Mouse (Mus musculus): ENCODE measurements at regions not wholly inside any gene's neighbourhood (a gene's known extent, or its start where the extent isn't known, plus 50 kb on each side); places are given as distances from the start of the nearest gene placed in this dataset.

DNA sequence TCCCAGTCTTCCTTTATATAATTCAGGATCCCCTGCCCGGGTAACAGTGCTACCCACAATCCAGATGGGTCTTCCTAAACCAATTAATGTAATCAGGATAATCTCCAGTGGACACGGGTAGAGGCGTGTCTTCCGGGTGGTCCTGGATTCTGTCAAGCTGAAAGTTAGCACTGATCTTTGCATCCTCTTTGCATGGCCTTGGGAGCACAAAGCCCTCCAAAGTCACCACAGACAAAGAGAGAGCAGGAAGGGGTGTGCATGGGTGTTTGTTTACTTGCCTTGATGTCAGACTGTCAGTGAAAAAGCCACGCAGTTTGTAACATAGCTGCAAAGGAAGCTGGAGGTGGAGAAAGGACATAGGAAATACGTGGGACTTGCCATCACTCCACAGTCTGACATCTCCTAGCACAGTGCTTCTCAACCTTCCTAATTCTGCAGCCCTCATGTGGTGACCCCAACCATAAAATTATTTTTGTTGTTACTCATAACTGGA lies 208.0 kb downstream of the Rplp1 start:
- peak; percentile 64 for DNase-seq (ENCODE audit: low read depth)

DNA sequence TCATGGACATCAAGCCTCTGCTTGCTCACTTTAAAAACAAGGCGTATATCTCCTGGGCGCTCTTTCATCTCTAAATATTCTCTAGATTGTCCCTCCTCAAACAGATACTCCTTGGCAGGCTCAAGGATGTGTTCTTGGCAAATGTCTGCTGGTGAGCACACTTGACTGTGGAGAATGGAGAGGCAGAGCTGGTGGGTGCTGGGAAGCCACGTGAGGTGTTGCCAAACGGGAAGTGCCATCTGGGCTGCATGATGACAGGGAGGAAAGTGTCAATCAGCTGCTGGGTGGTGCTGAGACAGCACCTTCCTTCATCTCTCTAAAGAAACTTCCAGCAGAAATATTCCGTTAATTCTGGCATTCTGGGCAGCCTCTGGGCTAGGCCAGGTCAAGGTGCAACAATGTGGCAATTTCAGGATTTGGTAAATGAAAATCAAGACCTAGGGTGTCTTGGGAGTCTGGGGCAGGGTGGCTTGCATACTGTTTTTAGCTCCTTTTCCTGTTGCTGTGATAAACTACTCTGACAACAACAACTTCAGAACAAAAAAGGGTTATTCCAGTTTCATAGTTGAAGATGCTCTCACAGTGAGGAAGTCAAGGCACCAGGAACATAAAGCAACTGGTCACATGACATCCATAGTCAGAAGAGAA lies 208.6 kb downstream of the Rplp1 start:
- peak; percentile 61 for DNase-seq (ENCODE audit: low read depth)

DNA sequence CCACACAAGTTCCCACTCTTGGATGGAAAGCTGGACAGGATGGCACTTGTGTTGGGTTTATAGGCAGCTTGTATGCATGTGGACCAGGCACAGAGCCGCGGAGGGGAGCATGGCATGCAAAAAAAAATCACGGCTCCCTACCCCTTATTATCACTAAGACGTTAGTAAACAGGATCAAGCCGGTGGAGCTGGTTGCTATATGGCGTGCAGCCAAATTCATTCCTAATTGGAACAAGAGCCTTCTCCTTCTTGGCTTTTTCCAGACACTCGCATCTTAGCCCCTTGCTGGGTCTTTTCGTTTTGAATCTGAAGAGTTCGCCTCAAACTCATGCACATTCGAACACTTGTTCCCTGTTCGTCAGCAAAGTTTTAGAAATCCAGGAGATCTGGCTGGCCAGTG lies 211.0 kb downstream of the Rplp1 start:
- peak; percentile 31 for DNase-seq (ENCODE audit: low read depth)

DNA sequence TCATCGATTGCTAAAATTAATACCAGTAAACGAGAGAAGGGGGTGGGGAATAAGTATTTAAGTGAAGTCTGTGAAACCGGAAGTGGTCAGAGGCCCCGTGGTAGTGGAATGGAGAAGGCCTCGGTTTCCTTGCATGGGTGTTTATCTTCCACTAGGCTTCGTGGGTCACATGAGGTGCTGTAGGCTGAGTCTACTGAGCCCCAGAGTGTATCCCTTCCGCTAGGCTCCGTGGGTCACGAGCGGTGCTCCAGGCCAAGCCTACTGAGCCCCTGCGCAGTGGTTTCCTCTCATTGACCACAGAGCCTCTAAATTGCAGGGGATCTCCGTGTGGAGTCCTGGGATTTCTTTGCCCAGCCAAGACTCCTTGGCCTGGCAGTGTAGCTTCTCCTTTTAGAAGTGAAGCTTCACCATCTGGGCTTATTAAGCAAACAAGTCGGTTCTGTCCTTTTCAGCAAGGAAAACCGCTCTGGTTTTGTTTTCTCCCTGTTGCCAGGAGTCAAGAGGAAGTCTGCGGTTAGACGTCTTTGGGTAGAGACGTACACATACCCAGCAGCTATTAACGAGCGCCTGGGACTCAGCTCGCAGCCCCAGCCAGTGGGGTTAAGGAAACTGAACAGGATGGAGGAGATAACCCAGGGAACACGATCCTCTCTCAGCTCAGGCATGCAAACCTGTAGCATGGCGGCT lies 211.9 kb downstream of the Rplp1 start:
- peak; percentile 88 for DNase-seq (ENCODE audit: low read depth)

DNA sequence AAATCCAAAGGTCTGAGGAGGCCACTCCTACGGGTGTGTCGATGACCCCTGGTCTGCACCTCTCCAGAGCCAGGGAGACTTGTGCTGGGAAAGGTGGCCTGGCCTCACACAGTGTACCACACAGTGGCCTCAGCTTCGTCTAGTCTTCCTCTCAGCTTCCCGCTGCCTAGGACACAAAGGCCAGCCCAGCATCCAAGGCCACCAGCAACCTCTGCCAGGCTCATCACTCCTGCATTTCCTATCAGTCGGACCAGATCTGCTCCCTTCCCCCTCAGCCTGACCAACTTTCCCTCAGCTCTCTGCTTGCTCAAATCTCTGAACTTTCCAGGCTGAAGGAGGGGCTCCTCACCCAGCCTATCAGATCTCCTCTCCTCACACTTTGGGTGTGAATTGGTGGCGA lies 213.8 kb downstream of the Rplp1 start:
- peak; percentile 23 for DNase-seq (ENCODE audit: low read depth)

DNA sequence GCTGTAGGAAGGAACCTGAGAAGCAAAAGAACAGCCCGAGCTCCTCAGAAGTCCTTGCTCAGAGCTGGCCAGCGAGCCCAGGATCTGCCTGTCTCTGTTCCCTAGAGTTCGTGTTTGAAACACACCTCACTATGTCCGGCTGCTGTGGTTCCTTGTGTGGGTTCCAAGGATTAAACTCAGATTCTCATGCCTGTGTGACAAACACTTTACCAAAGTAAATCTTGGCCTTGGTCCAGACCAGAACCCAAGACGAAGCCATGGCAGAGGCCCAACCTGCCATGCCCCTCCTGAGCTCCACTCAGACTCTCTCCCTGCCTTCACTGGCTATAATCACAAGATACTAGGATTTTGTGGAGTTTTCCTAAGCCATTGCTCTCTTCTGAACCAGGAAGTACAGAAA lies 214.7 kb downstream of the Rplp1 start:
- peak; percentile 20 for DNase-seq (ENCODE audit: low read depth)

DNA sequence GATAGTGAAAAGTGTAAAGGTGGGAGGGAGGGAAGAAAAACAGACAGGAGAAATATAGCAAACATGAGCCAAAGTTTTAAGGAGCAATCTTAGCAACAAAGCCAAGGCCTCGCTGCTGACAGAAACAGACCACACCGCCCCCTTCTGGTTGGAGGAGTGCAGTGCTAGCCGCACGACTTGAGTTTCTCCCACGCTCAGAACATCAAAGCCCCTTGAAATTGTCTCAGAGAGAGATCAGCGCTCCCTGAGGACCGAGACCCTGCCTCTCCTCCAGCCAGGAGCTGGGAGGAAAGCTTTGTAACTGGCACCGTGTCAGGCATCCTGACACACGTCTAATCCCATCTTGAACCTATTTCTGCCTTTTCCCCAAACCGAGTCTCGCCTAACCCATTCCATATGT lies 216.4 kb downstream of the Rplp1 start:
- peak; percentile 94 for DNase-seq (ENCODE audit: low read depth)

DNA sequence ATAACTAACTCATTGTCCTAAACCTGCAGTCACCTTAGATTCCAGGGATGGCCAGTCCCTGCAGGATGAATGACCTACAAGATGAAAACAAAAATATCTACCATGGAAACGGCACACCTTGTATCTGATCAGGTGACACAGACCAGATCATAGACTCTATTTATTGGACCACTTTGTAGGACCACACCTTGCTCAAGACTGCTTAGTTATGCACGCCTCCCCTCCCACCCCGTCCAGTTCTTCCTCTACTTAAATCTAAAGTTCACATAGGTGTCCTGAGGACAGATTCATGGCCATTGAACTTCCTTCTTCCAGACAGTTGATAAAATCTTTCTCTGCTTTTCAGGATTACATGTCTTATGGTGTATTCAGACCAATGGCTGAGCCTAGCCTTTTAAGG lies 217.5 kb downstream of the Rplp1 start:
- DNase-seq (ENCODE audit: low read depth): peak; percentile 16

DNA sequence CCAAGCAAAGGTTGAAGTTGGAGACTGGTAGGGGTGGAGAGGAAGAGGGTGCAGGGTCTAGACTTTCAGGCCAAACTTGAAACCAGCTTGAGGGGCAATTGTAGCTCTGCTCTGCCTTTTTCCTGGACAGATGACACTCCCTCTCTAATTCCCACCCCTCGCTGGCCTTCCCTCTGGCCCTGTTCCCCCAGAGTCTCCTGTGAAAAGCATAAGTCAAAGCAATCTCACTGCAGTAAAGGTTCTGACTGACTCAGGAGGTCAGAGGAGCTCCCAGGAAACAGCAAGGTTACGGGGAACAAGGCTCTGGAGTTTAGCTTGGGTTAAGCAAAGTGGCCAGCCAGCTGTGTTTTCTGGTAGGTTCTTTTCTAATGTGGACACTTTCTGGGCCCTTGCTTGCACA lies 218.5 kb downstream of the Rplp1 start:
- no peak for DNase-seq (ENCODE audit: low read depth)

DNA sequence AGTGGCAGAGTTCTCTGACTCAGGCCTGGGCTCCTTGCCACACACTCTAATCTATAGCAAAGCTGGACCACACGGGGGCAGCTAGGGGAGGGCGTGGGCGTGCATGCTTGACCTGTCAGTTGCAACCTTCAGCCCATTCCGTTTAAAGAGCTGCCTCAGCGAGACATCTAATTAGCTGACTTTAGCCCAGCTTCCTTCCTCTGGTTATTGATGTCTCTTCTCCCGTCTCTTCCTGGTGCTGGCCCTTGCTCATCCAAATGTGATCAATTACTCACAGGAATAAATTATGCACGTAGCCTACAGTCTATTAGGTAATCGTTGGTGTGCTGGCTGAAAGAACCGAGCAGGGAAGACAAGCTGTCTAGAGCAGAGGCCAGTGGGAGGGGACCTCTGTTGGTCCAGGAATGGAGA lies 219.0 kb downstream of the Rplp1 start:
- no peak for DNase-seq (ENCODE audit: low read depth)

DNA sequence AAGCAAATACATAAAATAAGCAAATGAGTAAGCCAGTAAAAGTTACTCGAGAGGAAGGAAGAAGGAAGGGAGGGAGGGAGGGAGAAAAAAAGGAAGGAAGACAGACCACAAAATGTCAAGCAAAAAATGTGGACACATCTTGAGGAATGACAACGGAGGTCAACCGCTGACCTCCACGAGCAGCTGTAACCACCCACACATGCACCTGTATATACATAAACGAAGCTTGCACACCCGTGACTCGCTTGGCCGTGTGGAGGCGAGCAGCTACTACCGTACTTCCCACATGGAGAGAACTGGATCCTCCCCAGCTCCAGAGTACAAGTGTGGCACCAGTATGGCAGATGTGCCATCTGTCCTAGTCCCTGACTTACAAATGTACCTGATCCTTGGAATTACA lies 220.1 kb downstream of the Rplp1 start:
- DNase-seq (ENCODE audit: low read depth): no peak

DNA sequence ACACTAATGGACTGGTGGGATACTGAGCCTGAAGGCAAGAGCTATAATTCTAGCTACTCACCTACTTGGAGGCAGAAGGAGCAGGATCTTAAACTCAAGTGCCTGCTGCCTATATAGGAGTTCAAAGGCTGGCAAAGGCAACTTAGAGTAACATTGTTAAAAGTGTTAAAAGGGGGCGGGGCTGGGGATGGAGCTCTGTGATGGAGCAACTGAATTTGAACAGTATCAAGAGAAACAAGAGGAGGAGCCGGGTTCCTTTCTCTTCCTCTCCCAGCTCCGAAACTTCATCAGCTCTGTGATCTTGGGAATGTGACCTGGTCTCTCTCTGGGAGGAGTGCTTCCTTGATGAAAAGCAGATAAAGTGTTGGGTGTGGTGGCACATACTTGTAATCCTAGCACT lies 223.6 kb downstream of the Rplp1 start:
- DNase-seq (ENCODE audit: low read depth): no peak

DNA sequence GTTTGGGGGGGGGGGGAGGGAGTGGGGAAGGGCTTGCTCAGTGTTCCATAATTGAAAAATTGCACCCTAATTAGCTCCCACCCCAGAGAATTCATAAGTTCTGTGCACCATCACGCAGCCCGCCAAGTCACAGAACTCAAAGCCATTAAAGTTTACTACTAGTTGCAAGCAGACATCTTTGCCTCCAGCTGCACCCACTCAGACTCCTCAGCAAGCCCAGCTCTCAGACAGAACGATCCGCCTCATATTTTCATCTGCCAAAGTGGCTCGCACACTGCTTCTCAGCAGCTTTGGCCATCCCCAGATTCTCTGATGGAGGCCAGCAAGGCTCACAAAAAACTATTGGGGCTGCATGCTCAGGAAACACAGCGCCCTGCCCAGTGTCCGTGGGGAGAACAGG lies 224.4 kb downstream of the Rplp1 start:
- no peak for DNase-seq (ENCODE audit: low read depth)

DNA sequence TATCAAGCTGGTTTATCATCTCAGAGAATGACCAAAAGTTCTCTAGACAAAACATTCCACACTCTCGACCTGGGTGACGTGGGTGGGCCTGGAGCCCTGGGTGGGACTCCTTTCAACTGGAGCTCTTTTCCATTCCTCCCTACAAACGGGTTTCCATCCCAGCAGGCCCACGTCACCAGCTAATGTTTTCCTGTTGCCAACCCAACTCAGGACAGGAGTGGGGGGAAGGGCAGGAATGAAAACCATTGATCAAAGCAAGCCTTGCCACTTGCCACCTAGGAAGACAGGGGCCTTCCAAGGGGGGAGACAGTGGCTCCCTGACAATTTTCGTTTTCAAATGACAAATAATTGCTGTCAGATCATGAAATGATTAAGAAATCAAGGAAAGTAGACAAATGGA lies 224.8 kb downstream of the Rplp1 start:
- DNase-seq (ENCODE audit: low read depth): no peak

DNA sequence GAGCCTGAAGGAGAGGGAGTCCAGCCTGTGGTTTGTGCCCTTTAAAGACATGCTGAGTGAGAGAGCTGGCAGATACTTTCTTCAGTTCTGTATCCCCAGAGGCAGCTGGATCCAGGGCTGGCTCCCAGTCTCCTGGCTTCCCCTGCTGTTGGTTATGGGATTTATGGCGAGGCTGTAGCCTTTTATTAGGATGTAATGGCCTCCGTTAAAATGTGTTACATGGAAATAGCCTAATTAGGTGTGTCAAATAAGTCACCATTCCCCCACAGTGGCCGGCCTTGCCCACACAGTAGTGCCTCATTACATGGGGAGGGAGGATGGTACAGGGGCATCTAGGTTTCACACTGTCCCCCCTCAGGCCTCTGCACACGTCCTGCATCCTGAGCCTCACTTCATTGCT lies 230.8 kb downstream of the Rplp1 start:
- no peak for DNase-seq (ENCODE audit: low read depth)

DNA sequence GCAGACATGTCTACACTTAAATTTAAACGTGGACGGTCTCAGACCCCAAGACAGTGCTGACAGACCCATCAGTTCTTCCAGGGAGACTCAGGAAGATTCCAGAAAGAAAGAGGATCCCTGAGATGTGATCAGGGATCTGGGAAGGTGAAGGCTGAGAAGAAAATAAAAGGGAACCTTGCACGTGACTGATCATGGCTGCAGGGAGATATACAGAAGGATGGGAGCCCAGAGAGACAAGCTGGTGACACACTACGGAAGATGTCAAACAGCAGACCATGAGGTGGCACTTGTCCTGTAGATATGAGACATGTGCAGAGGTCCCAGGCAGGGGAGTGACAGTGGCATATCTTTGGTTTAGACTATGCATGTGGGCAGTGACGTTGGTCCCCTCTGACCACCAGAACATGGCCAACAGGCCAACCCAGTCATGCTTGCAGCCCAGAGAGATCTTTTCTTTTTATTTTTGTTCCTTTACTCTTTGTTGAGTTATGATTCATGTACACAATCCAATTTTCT lies 231.5 kb downstream of the Rplp1 start:
- DNase-seq (ENCODE audit: low read depth): no peak

DNA sequence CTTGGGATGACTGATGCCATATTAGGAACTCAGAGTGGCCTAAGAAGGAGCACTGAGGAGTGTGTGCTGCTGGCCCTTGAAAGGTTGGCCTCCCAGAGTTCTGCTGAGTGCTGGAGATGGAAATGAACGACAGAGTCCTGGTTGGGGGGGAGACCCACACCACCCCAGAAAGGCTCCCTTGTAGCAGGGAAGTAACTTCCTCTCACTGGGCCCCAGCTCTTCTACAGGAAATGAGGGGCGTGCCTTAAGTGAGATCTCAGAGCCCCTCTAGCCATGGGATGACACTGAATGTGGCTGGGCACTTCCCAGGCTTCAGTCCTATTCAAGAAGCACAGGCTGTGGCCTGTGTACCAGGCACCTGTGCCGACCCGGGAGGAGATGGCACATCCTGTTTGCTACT lies 232.0 kb downstream of the Rplp1 start:
- DNase-seq (ENCODE audit: low read depth): peak; percentile 66

DNA sequence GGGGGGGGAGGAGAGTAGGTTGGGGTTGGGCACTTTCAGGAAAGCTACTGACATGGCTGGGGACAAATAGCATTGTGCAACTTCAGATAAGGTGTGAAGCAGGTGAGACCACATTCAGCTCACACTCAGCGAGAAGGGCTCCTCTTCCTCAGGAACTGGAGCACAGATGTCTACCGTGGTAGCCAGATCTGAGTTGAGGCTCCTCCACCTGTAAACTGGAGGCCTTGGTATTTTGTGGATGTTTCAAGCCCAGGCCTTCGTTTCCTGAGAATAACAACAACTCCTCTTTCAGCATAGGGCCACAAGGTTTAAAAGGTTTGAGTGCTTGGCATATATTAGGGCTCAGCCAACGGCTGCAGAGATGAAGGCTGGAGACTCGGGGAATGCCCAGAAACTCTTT lies 232.9 kb downstream of the Rplp1 start:
- DNase-seq (ENCODE audit: low read depth): peak; percentile 67

DNA sequence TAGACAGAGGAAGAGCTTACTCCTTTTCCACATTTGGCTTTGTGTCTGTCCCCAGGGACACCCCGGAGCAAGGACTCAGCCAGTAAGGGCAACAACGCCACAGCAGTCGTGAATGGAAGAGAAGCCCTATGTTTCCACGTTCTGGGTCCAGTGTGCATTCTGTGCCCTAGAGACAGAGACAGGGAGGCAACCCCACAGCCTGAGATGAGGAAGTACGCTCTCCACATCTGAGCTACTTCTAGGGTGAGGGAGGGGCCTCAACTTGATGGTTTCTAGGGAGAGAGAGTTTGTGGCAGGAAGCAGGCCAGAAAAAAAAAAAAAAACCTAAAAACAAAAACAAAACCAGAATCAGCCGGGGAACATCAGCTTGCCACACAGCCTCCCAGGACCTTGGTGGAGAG lies 233.4 kb downstream of the Rplp1 start:
- peak; percentile 89 for DNase-seq (ENCODE audit: low read depth)

DNA sequence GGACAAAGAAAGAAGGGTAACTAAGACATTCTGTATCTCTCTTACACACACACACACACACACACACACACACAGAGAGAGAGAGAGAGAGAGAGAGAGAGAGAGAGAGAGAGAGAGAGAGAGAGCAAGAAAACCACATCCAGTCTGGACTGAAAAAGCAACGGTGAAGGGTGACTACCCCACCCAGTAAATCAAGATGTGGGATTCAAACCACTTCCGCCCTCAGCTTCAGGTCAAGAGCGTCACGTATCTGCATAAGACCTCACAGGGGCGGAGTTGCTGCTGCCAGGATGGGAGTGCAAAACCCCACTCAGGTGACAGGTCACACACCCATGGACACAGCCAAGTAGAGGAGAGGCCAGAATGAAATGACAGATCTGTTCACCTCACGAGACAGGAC lies 234.7 kb downstream of the Rplp1 start:
- DNase-seq (ENCODE audit: low read depth): peak; percentile 91

DNA sequence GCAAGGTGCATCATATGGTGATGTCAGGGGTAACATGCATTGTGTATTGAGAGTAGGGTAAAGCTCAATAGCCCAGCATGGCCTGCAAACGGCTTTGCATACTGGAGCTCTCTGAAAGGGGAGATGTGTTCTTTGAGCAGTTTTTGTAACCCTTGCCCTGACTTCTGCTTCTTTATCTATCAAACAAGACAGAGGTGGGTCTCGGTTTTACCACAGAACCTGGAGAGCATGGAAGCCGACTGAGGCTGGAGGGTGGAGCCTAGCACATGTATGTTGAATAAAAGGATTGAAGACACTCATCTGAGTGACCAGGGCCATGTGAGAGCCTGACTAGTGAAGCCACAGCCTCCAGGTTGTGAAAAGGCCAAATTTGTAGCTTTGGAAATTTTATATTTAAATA lies 236.7 kb downstream of the Rplp1 start:
- DNase-seq (ENCODE audit: low read depth): no peak

DNA sequence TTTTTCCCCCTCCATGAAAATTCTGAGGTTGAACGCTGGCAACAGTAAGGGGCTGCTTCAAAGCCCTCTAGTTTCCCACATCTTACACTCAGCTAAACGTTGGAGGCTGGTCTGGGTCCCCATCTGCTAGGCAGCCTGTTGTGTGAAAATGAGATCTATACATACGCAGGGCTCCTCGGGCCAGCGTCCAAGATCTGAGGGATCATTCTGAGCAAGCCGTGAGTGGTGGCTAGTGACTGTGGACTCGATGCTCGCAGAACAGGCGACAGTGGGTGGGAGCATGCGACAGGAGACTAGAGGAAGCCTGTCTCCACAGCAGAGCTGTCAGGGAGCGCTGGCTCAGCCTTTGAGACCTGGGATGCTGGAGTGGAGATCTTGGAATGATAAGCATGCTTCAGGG lies 237.3 kb downstream of the Rplp1 start:
- DNase-seq (ENCODE audit: low read depth): no peak

DNA sequence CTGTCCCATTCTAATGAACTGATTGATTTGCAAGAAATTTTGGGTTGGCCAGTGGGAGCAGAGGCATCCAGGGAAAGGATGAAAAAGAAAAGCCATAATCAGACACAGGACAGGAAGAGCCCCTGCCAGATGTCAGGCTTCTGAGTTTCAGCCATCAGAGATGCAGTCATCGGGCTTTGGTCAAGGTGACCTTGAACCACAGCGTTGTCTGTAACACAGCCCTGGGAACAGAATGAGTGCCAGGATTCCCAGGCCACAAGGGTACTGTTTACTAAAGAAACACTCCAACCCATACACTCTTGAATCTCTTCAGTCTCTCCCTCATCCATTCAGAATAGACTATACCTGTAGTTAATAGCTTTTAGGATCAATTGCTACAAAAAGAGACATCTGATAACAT lies 239.0 kb downstream of the Rplp1 start:
- DNase-seq (ENCODE audit: low read depth): no peak
